Mouse (Mus musculus): Measurements from ENCODE around the gene Dnal1. TPM values are rescaled to one million over a fixed set of nuclear protein-coding genes. Genes with fewer than 3 reads are reported as not detected.

Dnal1 gene
- total and polyA plus RNA-seq, 3 experiments, result 0.14 to 1.1 (median 0.49) TPM

- peaks cover 64% of the 10 kb centered on the region for H3K36me3 ChIP-seq (replicated peaks)
- peak; percentile 68 for DNase-seq (ENCODE audit: low spot score)
- no peak for TF ChIP-seq TAL1 (conservative IDR thresholded peaks at IDR 0.05; ENCODE audit: low read depth, low read length)
- TF ChIP-seq POLR2AphosphoS5 (IDR thresholded peaks at IDR 0.05; ENCODE audit: insufficient replicate concordance, low read depth, low read length), result 0 out of 2 replicates have a peak, but pooled peaks have one; percentile 34
- TF ChIP-seq CTCF (IDR thresholded peaks at IDR 0.05; ENCODE audit: low read depth, low read length), result peak; percentile 12; the same call in 1 of the 2 replicates
- H3K27me3 ChIP-seq (ENCODE audit: insufficient read depth, low read length), result peaks cover under 1% of the 10 kb centered on the region
- H3K4me3 ChIP-seq (ENCODE audit: low read depth, low read length), result peak within 1 kb of the TSS; percentile 71
- H3K9me3 ChIP-seq (replicated peaks), result no peaks in the 10 kb centered on the region; the same call in 1 of the 2 replicates
- H3K4me1 ChIP-seq (ENCODE audit: insufficient read depth, low read depth, low read length), result peaks cover 67% of the 10 kb centered on the region
- no peak for ATAC-seq (ENCODE audit: extremely low read depth, insufficient number of reproducible peaks, low FRiP score, poor library complexity, severe bottlenecking)
Observed at GRCm38 (mm10) chr12:84147954-84148621, 33.9 kb downstream of the Dnal1 start, which contains the start of gene Pnma1. TSS of gene Pnma1 (minus strand) at chr12:84148489.

GRCm38 (mm10) chr12:84148622-84149012, 34.5 kb downstream of the Dnal1 start:
- Histone ChIP-seq H3K9me3 (replicated peaks) (no peaks in the 10 kb centered on the region; the same call in 1 of the 2 replicates), H3K36me3 (replicated peaks) (peaks cover 69% of the 10 kb centered on the region), H3K27me3 (ENCODE audit: insufficient read depth, low read length) (no peaks in the 10 kb centered on the region; the same call in 1 of the 2 replicates), H3K4me3 (ENCODE audit: low read depth, low read length) (peak overlapping the region; percentile 71), H3K4me1 (ENCODE audit: insufficient read depth, low read depth, low read length) (peaks cover 72% of the 10 kb centered on the region)
- no peak for ATAC-seq (ENCODE audit: extremely low read depth, insufficient number of reproducible peaks, low FRiP score, poor library complexity, severe bottlenecking)
- TF ChIP-seq GATA2 (IDR thresholded peaks at IDR 0.05; ENCODE audit: borderline replicate concordance, low read depth, low read length), result no peak
- no peak for TF ChIP-seq GATA1 (IDR thresholded peaks at IDR 0.05; ENCODE audit: borderline replicate concordance, low read length)
- TF ChIP-seq CTCF (IDR thresholded peaks at IDR 0.05; ENCODE audit: low read depth, low read length), result no peak
- TF ChIP-seq POLR2AphosphoS5 (IDR thresholded peaks at IDR 0.05; ENCODE audit: insufficient replicate concordance, low read depth, low read length), result no peak
- TF ChIP-seq TAL1 (conservative IDR thresholded peaks at IDR 0.05; ENCODE audit: low read depth, low read length), result no peak
- no peak for DNase-seq (ENCODE audit: low spot score)

DNA sequence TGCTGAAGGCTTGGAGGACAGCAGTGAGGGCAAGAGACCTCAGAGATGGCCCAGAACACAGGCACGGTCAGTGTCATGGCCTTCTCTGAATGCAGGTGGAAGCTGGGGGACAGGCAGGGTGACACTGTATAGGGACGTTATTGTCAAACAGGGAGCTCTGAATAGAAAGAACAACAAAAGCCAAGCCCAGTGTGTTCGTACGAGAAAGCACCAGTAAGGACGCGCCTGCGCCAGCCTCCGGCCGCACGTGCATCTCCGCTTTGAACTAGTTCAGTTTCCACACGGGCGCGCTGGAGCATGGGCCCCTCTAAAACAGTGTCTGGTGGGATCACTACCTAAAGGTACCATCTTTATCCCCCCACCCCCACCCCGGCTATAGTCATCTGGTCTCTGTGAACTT, 35.8 kb downstream of the Dnal1 start:
- H3K4me1 ChIP-seq (ENCODE audit: insufficient read depth, low read depth, low read length), result peaks cover 80% of the 10 kb centered on the region

DNA sequence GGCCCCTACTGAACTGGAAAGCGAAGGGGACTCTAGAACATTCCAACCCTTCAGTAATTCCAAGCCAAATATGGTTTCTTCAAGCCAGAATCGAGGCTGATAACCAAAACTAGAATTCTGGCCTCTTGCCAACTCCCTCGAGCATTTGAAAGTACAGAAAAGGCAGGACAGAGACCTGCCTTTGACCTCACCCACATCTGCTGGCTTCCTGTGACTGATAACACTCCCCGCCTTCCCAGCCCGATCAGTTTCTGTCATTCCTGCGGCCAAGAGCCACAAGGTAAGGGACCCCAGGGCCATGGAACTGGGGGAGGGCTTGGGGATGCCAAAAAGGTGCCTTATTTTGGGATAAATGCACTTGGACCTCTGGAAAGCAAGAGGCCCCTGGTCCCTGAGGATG, 36.8 kb downstream of the Dnal1 start:
- Histone ChIP-seq H3K27me3 (ENCODE audit: insufficient read depth, low read length) (no peaks in the 10 kb centered on the region; the same call in 1 of the 2 replicates), H3K36me3 (replicated peaks) (peaks cover 92% of the 10 kb centered on the region), H3K4me3 (ENCODE audit: low read depth, low read length) (no peak overlapping the region), H3K4me1 (ENCODE audit: insufficient read depth, low read depth, low read length) (peaks cover 80% of the 10 kb centered on the region), H3K9me3 (replicated peaks) (no peaks in the 10 kb centered on the region; the same call in 1 of the 2 replicates)
- TF ChIP-seq CTCF (IDR thresholded peaks at IDR 0.05; ENCODE audit: low read depth, low read length) (no peak), GATA2 (IDR thresholded peaks at IDR 0.05; ENCODE audit: borderline replicate concordance, low read depth, low read length) (no peak), TAL1 (conservative IDR thresholded peaks at IDR 0.05; ENCODE audit: low read depth, low read length) (no peak; the same call in 1 of the 2 replicates), GATA1 (IDR thresholded peaks at IDR 0.05; ENCODE audit: borderline replicate concordance, low read length) (no peak), POLR2AphosphoS5 (IDR thresholded peaks at IDR 0.05; ENCODE audit: insufficient replicate concordance, low read depth, low read length) (no peak)
- DNase-seq (ENCODE audit: low spot score), result peak; percentile 78
- peak; percentile 52; the same call in 1 of the 2 replicates for ATAC-seq (ENCODE audit: extremely low read depth, insufficient number of reproducible peaks, low FRiP score, poor library complexity, severe bottlenecking)

More for the DNA sequence above, 35.8 kb downstream of the Dnal1 start:
- ATAC-seq (ENCODE audit: extremely low read depth, insufficient number of reproducible peaks, low FRiP score, poor library complexity, severe bottlenecking) (no peak), DNase-seq (ENCODE audit: low spot score) (no peak)
- peaks cover 82% of the 10 kb centered on the region for H3K36me3 ChIP-seq (replicated peaks)
- no peak for TF ChIP-seq TAL1 (conservative IDR thresholded peaks at IDR 0.05; ENCODE audit: low read depth, low read length)
- no peak for TF ChIP-seq CTCF (IDR thresholded peaks at IDR 0.05; ENCODE audit: low read depth, low read length)
- no peak for TF ChIP-seq GATA2 (IDR thresholded peaks at IDR 0.05; ENCODE audit: borderline replicate concordance, low read depth, low read length)
- TF ChIP-seq POLR2AphosphoS5 (IDR thresholded peaks at IDR 0.05; ENCODE audit: insufficient replicate concordance, low read depth, low read length), result no peak
- no peak for TF ChIP-seq GATA1 (IDR thresholded peaks at IDR 0.05; ENCODE audit: borderline replicate concordance, low read length)
- no peaks in the 10 kb centered on the region; the same call in 1 of the 2 replicates for H3K27me3 ChIP-seq (ENCODE audit: insufficient read depth, low read length)
- H3K4me3 ChIP-seq (ENCODE audit: low read depth, low read length), result no peak overlapping the region
- no peaks in the 10 kb centered on the region; the same call in 1 of the 2 replicates for H3K9me3 ChIP-seq (replicated peaks)

- Histone ChIP-seq H3K9me3 (replicated peaks) (no peaks in the 10 kb centered on the region; the same call in 1 of the 2 replicates), H3K4me1 (ENCODE audit: insufficient read depth, low read depth, low read length) (peaks cover 78% of the 10 kb centered on the region), H3K27me3 (ENCODE audit: insufficient read depth, low read length) (no peaks in the 10 kb centered on the region; the same call in 1 of the 2 replicates), H3K36me3 (replicated peaks) (peaks cover 96% of the 10 kb centered on the region), H3K4me3 (ENCODE audit: low read depth, low read length) (no peak overlapping the region; the same call in 1 of the 2 replicates)
- TF ChIP-seq POLR2AphosphoS5 (IDR thresholded peaks at IDR 0.05; ENCODE audit: insufficient replicate concordance, low read depth, low read length), result no peak
- no peak for TF ChIP-seq CTCF (IDR thresholded peaks at IDR 0.05; ENCODE audit: low read depth, low read length)
- no peak for TF ChIP-seq GATA1 (IDR thresholded peaks at IDR 0.05; ENCODE audit: borderline replicate concordance, low read length)
- no peak for TF ChIP-seq GATA2 (IDR thresholded peaks at IDR 0.05; ENCODE audit: borderline replicate concordance, low read depth, low read length)
- TF ChIP-seq TAL1 (conservative IDR thresholded peaks at IDR 0.05; ENCODE audit: low read depth, low read length), result no peak
- no peak for DNase-seq (ENCODE audit: low spot score)
- no peak for ATAC-seq (ENCODE audit: extremely low read depth, insufficient number of reproducible peaks, low FRiP score, poor library complexity, severe bottlenecking)
Observed at GRCm38 (mm10) chr12:84151911-84152310, 37.7 kb downstream of the Dnal1 start.

All from G1E (cell line).